Mouse (Mus musculus) cortical plate, adult 2 months (tissue): ENCODE results near the gene Hsd17b13.

Experiments used
- CTCF ChIP-seq: fragments of 200-500 bp; IDR thresholded peaks from 2 replicates; pipeline ENCODE4 v1.5.1; 2011; ENCODE audit warnings: mild to moderate bottlenecking, control low read depth, low read length; ENCODE audit not compliant: insufficient read depth; ENCODE audit errors: extremely low read depth
- POLR2A ChIP-seq: fragments of 200-500 bp; IDR thresholded peaks from 2 replicates; pipeline ENCODE4 v1.6.1; 2011; ENCODE audit warnings: mild to moderate bottlenecking, low read length, control low read depth; ENCODE audit not compliant: insufficient read depth; ENCODE audit errors: extremely low read depth

DNA sequence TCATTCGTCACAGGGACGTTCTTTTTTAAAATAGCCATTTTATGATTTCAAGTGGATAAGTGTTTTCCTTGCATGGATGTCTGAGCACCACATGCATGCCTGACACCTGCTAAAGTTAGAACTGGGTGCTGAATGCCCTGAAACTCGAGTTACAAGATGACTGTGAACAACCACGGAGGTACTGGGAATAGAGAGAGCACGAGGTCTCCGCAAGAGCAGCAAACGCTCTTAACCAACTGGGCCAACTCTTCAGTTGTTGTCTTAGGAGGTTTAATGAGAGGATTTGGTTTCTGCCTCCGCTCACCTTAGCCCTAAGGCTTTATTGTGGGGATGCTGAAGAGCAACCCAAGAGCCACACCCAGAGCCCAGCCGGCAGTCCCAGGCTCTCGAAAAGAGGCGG, 47.6 kb upstream of the Hsd17b13 start:
- no peak for TF ChIP-seq POLR2A
- TF ChIP-seq CTCF: no peak
